Mouse (Mus musculus) ovary, postnatal 14 days (tissue): ENCODE measurements at regions not wholly inside any gene's neighbourhood (a gene's known extent, or its start where the extent isn't known, plus 50 kb on each side); places are given as distances from the start of the nearest gene placed in this dataset.
A peak's percentile ranks its signal among the peaks of the same experiment; 100 is the strongest.

ENCODE experiments used
- DNase-seq: peaks from one replicate; pipeline ENCODE4 v3.0.0; 2022; ENCODE audit warnings: low spot score

DNA sequence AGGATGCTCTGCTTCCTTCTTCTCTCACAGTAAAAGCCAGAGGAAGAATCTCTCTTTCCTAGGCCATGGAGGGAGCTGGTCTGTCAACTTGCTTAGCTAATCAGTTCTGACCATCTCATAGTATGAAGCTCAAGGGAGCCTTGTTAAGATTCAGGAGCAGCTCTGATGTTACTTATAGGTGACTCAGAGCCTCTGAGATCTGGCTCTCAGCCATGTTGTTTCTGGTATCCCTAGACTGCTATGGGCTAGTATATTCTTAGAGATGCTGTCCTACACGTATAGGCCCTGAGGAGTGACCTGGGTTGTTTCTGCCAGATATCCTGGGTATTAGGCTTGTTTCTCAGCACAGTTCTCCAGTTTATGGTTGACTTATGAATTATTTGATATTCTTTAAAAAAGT lies 160.9 kb downstream of the 4930564D02Rik start:
- DNase-seq: no peak

DNA sequence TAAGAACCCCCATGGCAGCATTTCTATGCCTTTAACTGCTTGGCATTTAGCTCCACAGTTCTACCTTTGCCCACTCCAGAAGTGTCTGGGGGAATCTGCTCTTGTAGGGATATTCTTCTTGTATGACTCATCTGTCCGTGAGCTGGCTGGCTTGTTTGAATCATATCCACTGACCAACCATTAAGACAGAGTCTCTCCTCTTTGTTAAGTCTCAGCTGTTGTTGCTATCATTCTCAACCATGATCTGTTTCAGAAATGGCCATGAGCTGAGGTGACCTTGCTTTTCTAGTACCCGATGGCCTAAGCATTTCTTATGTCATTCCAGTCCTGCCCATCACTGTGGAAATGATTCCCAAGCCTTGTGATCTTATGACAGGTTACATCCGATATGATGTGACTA lies 161.8 kb downstream of the 4930564D02Rik start:
- DNase-seq: no peak

DNA sequence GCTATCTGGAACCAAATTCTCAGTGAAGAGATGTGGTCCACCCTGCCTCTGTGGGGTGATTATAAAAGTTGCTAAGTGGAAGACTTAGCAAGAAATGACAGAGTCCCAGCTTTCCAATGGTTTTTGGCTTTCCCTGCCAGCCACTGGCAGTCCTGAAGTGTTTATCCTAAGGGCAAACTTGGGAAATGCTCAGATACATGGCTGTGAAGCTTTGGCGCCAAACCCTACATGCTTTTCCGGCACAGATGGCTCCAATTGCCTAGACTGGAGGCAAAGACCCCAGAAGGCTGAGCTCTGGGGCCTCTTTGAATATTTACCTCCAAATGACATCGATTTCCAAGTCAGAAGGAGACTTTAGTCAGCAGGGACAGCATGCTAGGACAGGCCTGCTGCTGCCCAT lies 174.4 kb downstream of the 4930564D02Rik start:
- DNase-seq: no peak

DNA sequence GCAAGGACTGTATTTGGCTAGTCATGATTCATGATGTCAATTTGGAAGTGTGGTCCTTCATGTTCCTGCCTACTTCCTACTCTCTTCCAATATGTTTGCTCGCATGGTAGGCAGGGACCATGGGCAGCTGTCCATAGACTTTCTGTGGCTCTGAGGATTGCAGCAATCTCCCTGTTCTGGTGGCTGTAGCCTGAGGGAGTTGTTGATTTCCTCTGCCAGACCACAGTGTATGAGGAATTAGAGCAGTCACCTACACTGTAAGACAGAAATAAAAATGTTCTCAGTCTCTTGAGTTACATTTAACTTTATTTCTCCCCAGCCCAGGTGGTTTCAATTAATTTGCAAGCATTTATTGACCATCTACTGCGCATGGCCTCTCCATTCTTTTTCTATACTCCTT lies 190.5 kb downstream of the 4930564D02Rik start:
- no peak for DNase-seq

DNA sequence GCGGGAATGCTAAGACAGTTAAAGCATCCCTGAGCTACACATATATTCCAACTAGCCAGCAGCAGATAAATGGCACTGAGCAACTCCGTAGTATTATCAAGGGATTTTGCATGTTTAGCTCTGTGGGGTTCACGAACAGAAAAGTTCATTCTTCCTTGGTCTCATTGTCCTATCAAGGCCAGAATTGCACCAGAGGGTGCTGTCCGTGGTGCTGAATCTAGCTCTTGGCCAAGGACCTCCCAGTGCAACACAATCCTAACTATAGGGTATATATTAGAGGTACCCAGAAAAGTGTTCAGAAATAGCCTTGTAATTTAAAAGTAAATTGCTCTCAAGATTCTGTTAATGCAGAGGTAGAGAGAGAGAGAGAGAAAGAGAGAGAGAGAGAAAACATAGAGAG lies 176.9 kb upstream of the Kcnd3 start:
- peak; percentile 52 for DNase-seq

- no peak for DNase-seq
Measured at GRCm38 (mm10) chr3:105280971-105281370, 171.2 kb upstream of the Kcnd3 start.

GRCm38 (mm10) chr3:105281686-105282085 lies 170.4 kb upstream of the Kcnd3 start:
- DNase-seq: no peak

GRCm38 (mm10) chr3:105298273-105298672 lies 153.9 kb upstream of the Kcnd3 start:
- DNase-seq: no peak

GRCm38 (mm10) chr3:105300693-105301548 lies 151.2 kb upstream of the Kcnd3 start:
- DNase-seq: no peak

- no peak for DNase-seq
Measured at GRCm38 (mm10) chr3:105307676-105308075, 144.5 kb upstream of the Kcnd3 start.

GRCm38 (mm10) chr3:105309020-105309419 lies 143.1 kb upstream of the Kcnd3 start:
- DNase-seq: no peak

- DNase-seq: no peak
Measured at GRCm38 (mm10) chr3:105353268-105353667, 98.9 kb upstream of the Kcnd3 start.

DNA sequence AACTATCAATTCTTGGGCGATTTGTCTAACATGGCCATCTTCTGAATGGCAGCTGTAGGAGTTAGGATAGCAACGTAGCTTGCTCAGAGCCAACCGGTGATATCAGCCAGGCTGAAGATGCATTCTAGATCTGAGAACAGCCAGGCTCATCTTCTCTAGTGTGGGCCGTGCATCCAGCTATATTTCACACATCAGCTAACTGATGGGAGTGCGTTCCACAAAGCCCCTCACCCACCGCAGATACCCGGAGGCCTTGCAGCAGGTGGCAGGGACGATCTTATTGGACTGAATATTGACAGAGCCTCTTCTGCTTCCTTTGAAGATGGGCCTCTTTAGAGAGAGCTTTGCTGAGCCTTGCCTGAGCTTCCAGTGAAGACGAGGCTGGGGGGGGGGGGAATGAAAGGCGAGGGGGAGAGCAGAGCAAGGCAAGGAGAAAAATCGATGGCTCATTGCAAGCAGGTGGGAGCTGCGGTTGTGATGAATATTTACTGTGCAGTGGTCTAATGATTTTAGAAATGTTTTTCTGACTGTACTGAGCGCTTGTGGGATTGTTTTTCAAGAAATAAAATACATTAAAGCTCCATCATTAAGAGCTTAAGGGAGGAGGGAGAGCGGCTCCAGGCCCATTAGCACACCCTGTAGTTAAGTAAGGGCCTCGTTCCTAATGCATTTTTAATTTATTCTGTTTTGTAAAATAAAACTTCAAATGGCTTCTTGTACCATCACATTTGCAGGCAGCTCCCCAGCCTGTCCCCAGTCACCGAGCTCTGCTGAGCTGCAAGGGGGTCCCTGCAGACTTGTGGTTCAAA lies 97.8 kb upstream of the Kcnd3 start:
- DNase-seq: no peak

GRCm38 (mm10) chr3:105357511-105357910 lies 94.6 kb upstream of the Kcnd3 start:
- DNase-seq: no peak

DNA sequence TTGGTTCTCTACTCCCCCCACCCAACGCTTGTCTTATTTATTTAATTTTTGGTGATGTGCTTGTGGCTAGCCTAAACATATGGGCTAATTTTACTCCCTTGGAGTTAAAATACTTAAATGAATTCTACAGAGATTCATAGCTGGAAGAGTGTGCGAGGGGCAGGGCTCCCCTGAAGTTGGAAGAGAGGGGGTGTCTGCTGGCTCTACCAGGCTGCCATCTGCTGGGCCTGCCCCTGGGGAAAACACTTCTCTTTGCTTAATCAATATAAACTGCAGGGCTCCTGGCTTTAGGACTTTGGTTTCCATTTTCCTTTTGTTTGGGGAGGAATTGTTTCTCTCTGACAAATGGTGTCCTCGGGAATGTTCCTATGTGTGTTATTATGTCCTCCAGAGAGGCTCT lies 92.5 kb upstream of the Kcnd3 start:
- no peak for DNase-seq

GRCm38 (mm10) chr3:105364685-105365084 lies 87.4 kb upstream of the Kcnd3 start:
- no peak for DNase-seq

GRCm38 (mm10) chr3:105366806-105367205 lies 85.3 kb upstream of the Kcnd3 start:
- DNase-seq: no peak

- no peak for DNase-seq
Measured at GRCm38 (mm10) chr3:105367972-105368371, 84.2 kb upstream of the Kcnd3 start.

DNA sequence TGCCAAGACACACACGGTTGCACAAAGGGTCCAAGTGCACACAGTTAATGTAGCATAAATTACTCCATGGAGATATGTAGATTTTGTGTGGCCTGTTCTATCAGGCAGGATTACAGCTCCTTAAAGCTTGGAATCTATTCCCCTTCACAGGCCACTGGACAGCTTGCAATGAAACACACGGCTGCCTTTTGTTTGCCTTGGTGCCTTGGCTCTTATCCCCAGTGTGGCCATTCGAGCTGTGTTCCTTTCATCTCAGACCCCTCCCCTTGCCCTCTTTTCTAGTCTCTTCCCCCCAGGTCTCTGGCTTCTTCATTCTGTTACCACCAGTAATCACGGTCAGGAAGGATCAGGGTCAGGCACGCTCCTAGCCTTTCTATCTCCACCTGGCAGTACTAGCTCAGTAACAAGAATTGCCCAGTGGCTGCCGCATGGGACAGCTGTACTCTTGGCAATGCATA lies 79.7 kb upstream of the Kcnd3 start:
- no peak for DNase-seq

DNA sequence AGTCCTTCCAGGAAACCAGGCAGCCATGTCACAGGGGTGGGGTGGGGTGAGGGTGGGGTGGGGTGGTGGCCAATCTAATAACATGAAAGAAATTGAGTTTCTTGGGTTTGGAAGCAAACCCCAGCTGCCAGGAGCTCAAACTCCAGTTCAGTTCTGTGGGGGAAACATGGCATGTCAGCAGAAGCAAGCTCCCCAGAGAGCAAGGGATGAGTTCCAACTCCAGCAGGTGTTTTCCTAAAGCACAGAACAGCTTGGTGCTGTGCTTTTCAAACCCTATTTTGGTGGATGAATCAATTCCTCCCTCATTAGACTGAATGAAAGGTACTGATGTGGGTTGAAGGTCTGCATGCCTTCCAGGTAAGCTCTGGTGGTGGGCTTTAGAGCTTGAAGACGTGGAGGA lies 77.8 kb upstream of the Kcnd3 start:
- DNase-seq: no peak

DNA sequence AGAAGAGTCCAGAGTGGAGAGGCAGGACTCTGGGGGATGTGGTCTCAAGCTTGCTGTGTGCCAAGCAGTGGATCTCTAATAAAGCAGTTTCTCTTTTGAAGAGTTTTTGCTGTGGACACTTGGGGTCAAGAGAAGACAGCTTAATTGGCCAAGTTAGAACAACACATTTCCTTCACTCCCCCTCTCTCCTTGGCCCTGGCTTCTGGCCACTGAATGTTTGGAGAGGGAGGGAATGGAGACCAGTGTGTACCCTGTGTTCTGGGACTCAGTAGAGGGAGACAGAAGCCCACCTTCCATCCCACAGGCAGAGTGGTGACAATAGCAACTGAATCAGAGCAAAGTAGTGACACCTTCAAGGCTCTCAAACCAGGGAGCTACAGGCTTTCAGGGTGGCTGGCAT lies 77.3 kb upstream of the Kcnd3 start:
- DNase-seq: no peak

GRCm38 (mm10) chr3:105375383-105375782 lies 76.7 kb upstream of the Kcnd3 start:
- DNase-seq: no peak

GRCm38 (mm10) chr3:105375820-105376219 lies 76.3 kb upstream of the Kcnd3 start:
- no peak for DNase-seq
